Mouse (Mus musculus) midbrain, embryonic 15.5 days (tissue): ENCODE measurements around the gene Foxi1. TPM values are rescaled to one million over a fixed set of nuclear protein-coding genes. Genes with fewer than 3 reads are reported as not detected.

Experiments
- polyA plus RNA-seq: library from polyadenylated mRNA; unstranded; fragments of >200 nt; fragmentation: Nextera tagmentation; extraction: Ambion mirVana; gene quantifications from 2 replicates; pipeline ENCODE4 v1.2.1, GENCODE M21; 2015

The Foxi1 gene
- polyA plus RNA-seq, 1 experiment from 2014 or later = not detected

Other genes starting within 250 kb of the Foxi1 start
- gene Kcnmb1, start 245.1 kb downstream of the Foxi1 start, polyA plus RNA-seq = 0.20 and 0.21 TPM in 2 replicates
- gene Kcnip1, start 214.9 kb downstream of the Foxi1 start, polyA plus RNA-seq = 86.6 and 92.9 TPM in 2 replicates
- 2.6 and 4.0 TPM in 2 replicates for gene Lcp2, start 161.2 kb downstream of the Foxi1 start, polyA plus RNA-seq
- not detected in 2 replicates for gene 4930469K13Rik, start 109.5 kb downstream of the Foxi1 start, polyA plus RNA-seq
- 5.1 and 6.4 TPM in 2 replicates for gene Fam196b, start 106.7 kb upstream of the Foxi1 start, polyA plus RNA-seq